Mouse (Mus musculus) ovary, adult 18-20 months (tissue): ENCODE results near the gene Rfx8.

Source experiments
- DNase-seq: peaks from one replicate; pipeline ENCODE4 v3.0.0; 2022; ENCODE audit warnings: low spot score, mixed read lengths

Gene Rfx8

GRCm38 (mm10) chr1:39720632-39721350, at the start of gene Rfx8:
Rfx8 (minus strand) TSS chr1:39720997.
- DNase-seq, result no peak

DNA sequence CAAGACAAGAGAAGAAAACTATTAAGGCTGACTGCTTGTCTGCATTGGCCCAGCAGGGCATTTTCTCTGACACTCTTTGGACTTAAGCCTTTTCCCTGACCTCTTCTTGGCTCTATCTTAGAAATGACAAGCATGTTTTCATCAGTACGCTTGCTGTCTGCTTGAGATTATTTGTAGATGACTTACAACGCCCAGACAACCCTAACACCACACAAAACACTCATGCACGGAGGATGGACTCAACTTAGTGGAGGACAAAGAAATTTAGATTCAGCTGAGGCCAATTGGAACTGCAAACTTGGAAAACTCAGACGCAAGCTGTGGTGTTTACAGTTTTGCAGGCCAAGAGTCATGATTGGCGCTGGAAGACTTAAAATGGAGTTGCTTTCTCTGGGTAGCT, 49.6 kb upstream of the Rfx8 start:
- DNase-seq, result no peak

GRCm38 (mm10) chr1:39768017-39768416, 47.2 kb upstream of the Rfx8 start:
- no peak for DNase-seq

DNA sequence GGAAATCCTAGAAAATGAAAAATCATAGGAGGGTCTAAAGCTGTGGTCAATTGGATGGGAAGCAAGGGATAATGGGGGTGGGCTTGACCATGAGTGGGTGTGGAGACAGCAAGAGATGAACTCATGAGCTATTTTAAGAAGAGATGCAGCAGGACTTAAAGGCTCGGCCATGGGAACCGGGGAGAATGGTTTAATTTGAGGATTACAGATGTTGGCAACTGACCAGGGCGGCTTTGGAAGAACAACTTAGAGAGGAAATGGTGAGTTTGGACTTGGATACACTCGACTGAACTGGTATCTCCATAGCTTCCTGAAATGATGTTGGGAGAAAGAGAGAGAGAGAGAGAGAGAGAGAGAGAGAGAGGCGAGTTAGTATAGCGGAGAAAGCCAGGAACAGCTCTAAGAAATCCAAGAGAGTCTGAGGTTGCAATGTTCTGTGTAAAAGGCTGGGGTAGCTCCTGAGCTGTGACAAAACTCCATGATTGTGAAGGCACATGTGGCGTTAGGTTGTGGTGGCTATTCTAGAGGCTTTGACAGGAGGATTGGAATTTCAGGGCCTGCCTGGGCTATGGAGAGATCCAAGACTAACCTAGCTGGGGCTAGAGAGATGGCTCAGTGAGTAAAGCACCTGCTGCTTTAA, 45.2 kb upstream of the Rfx8 start:
- DNase-seq, result no peak

GRCm38 (mm10) chr1:39762025-39762370, 41.2 kb upstream of the Rfx8 start:
- DNase-seq, result peak; percentile 83

DNA sequence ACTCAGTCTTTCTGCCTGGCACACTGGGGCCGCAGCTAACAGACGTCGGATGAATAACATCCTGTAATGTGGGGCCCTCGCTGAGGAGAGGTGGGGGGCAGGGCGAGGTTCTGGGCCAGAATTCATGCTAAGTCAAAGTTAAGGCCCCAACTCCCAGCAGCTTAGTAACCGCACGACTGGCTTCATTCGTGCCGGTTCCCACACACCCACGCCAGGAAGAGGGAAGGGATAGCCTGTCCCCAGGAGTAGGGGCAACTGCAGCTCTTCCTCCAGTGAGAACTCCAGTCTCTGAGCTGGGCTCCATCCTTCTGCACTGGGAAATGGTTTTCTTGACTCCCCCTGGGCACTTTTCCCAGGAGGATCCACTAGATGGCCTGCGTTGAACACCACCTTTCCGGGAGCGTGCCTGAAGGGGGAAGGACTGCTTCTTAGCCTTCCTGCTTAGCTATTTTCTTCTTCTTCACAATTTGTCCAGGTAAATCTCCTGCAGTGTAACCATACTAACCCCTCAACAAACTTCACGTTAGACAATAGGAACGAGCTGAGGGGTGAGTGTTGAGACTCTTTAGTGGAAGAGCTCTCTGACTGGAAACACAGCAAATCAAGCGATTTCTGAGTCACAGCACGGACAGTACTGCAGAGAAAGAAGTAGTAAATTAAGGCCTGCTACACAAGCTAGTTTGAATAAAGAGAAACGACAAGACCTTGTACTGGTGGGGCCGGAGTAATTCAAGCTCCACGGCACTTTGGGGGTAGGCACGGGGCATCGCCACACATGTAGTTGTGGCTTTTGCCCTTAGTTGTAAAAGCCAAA, 40.6 kb upstream of the Rfx8 start:
- DNase-seq, result peak; percentile 69

DNA sequence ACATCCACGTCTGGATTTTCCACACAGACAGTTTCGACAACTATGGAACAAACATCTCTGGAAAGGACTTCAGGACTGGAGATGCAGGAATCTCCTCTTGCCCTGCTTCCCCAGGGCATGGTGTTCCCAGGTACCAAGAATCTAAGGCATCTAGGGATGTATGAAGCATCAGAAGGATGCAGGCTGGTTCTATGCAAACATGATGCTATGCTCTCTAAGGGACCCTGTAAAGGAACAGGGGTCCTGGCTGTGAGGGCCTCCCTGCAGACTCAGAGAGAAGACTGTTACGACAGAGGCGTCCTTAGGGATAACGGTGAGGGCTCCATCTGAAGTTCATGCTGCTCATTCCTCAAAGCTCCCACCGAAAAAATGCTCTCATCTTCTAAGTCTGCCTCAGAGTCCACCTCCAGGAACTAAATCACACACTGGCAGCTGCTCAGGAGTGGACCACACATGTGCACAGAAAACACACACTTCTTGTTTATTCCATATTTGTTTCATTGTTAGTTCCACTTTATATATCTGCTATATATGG, 39.5 kb upstream of the Rfx8 start:
- DNase-seq, result no peak

GRCm38 (mm10) chr1:39759231-39760175, 38.7 kb upstream of the Rfx8 start:
- no peak for DNase-seq

- DNase-seq, result no peak
Observed at GRCm38 (mm10) chr1:39758244-39758643, 37.4 kb upstream of the Rfx8 start.

GRCm38 (mm10) chr1:39756952-39757351, 36.2 kb upstream of the Rfx8 start:
- no peak for DNase-seq

- no peak for DNase-seq
Observed at GRCm38 (mm10) chr1:39754224-39754957, 33.6 kb upstream of the Rfx8 start.

GRCm38 (mm10) chr1:39751537-39751936, 30.7 kb upstream of the Rfx8 start:
- no peak for DNase-seq

- DNase-seq, result no peak
Observed at GRCm38 (mm10) chr1:39749664-39750063, 28.9 kb upstream of the Rfx8 start.

GRCm38 (mm10) chr1:39749214-39749613, 28.4 kb upstream of the Rfx8 start:
- DNase-seq, result no peak

GRCm38 (mm10) chr1:39748666-39749065, 27.9 kb upstream of the Rfx8 start:
- no peak for DNase-seq

GRCm38 (mm10) chr1:39746464-39746863, 25.7 kb upstream of the Rfx8 start:
- DNase-seq, result no peak

- DNase-seq, result no peak
Observed at GRCm38 (mm10) chr1:39740948-39741347, 20.2 kb upstream of the Rfx8 start.

GRCm38 (mm10) chr1:39740002-39740401, 19.2 kb upstream of the Rfx8 start:
- no peak for DNase-seq

- no peak for DNase-seq
Observed at GRCm38 (mm10) chr1:39735927-39736604, 15.3 kb upstream of the Rfx8 start.

GRCm38 (mm10) chr1:39735493-39735892, 14.7 kb upstream of the Rfx8 start:
- no peak for DNase-seq
